Mouse (Mus musculus) liver, postnatal 0 days (tissue): ENCODE results near the gene Fbxo22. TPM values are rescaled to one million over a fixed set of nuclear protein-coding genes. Genes with fewer than 3 reads are reported as not detected.

Experiments
- ATAC-seq: fragments of 200-750 bp; cut with Nextera tagmentation; 2 replicates; pipeline ENCODE4 v1.8.0; 2017; ENCODE audit warnings: mild to moderate bottlenecking, moderate library complexity
- DNase-seq: peaks from one replicate; pipeline ENCODE4 v3.0.0-alpha.2; 2016
- H3K27ac ChIP-seq: fragments of 300-500 bp; sonication (generic); 2 replicates; pipeline ENCODE4 v1.5.1; 2014; ENCODE audit warnings: antibody characterized with exemption, moderate library complexity, mild to moderate bottlenecking, low read depth
- H3K27me3 ChIP-seq: fragments of 300-500 bp; sonication (generic); 2 replicates; pipeline ENCODE4 v1.6.1; 2014; ENCODE audit warnings: low read length, control low read depth, mixed read lengths; ENCODE audit not compliant: insufficient read depth
- H3K36me3 ChIP-seq: fragments of 300-500 bp; sonication (generic); replicated peaks from 2 replicates; pipeline ENCODE4 v1.6.1; 2014; ENCODE audit warnings: mild to moderate bottlenecking, control low read depth, low read length, moderate library complexity, mixed read lengths; ENCODE audit not compliant: insufficient read depth
- H3K4me1 ChIP-seq: fragments of 300-500 bp; sonication (generic); 2 replicates; pipeline ENCODE4 v1.6.1; 2014; ENCODE audit warnings: antibody characterized with exemption, mild to moderate bottlenecking, control low read depth; ENCODE audit not compliant: insufficient read depth
- H3K4me2 ChIP-seq: fragments of 300-500 bp; sonication (generic); 2 replicates; pipeline ENCODE4 v1.6.1; 2014; ENCODE audit warnings: low read depth, mild to moderate bottlenecking, low read length, moderate library complexity, mixed read lengths
- H3K4me3 ChIP-seq: fragments of 300-500 bp; sonication (generic); 2 replicates; pipeline ENCODE4 v1.5.1; 2014; ENCODE audit warnings: low read depth, low read length
- H3K9ac ChIP-seq: fragments of 300-500 bp; sonication (generic); replicated peaks from 2 replicates; pipeline ENCODE4 v1.6.1; 2014; ENCODE audit warnings: mild to moderate bottlenecking, moderate library complexity
- H3K9me3 ChIP-seq: fragments of 300-500 bp; sonication (generic); 2 replicates; pipeline ENCODE4 v1.6.1; 2016; ENCODE audit warnings: mild to moderate bottlenecking, control low read depth, low read length, mixed read lengths
- CTCF ChIP-seq: sonication (generic); IDR thresholded peaks from 2 replicates; pipeline ENCODE4 v1.5.1; 2016; ENCODE audit warnings: antibody characterized with exemption, low read depth
- EP300 ChIP-seq: IDR thresholded peaks from 2 replicates; pipeline ENCODE4 v1.6.1; 2016; ENCODE audit warnings: antibody characterized with exemption, low read depth, mild to moderate bottlenecking
- WGBS: fragments of 180-500 bp; shearing (Covaris S2); extraction: QIAGEN DNeasy Blood & Tissue Kit; methylation state at CpG from one replicate; pipeline ENCODE4 v1.1.7; 2014; ENCODE audit not compliant: insufficient replicate concordance; 5-methylcytosine and 5-hydroxymethylcytosine counted together
- polyA plus RNA-seq: library from polyadenylated mRNA; unstranded; fragments of >200 nt; fragmentation: Nextera tagmentation; extraction: Ambion mirVana; gene quantifications from 2 replicates; pipeline ENCODE4 v1.2.1, GENCODE M21; 2015

The Fbxo22 gene
- polyA plus RNA-seq, result 23.1 and 25.0 TPM in 2 replicates

DNA sequence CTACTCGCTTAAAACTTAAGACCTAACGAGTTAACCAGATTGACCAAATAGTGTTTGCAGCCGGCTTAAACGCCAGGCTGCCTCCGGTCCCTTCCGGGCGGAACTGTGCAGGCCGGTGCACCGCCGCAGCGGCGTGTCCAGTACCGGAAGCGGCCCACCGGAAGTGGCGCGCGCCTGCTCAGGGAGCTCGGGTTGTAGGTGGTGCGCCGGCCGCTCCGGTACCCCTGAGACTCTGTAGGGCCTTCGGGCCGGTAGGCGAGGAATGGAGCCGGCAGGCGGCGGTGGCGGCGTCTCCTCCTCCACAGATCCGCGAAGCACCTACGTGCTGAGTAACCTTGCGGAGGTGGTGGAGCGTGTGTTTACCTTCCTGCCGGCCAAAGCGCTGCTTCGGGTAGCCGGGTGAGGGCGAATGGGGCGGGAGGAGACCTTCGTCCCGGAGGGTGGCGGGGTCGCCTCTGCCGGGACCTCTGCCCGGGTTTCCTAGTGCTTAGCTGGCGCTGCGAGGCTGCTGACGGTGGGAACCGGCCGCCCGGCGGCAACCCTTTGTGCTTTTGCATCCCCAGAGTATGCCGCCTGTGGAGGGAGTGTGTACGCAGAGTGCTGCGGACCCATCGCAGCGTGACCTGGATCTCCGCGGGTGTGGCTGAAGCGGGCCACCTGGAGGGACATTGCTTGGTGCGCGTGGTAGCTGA, at the start of gene Fbxo22:
Fbxo22 (plus strand) TSS at position 136 of the 692 bp plus-strand sequence.
- 0% methylated on average over 64 of the region's 65 CpGs for whole genome bisulfite sequencing
- ATAC-seq (peak; percentile 97), DNase-seq (peak; percentile 91)
- Histone ChIP-seq H3K27ac (peak within 1 kb of the TSS; percentile 91), H3K9ac (peak within 1 kb of the TSS; percentile 86), H3K27me3 (no peaks in the 10 kb centered on the region), H3K36me3 (peaks cover 21% of the 10 kb centered on the region), H3K4me3 (peak within 1 kb of the TSS; percentile 79), H3K9me3 (no peaks in the 10 kb centered on the region), H3K4me2 (peak within 1 kb of the TSS; percentile 92), H3K4me1 (peaks cover 18% of the 10 kb centered on the region)
- TF ChIP-seq CTCF (peak; percentile 35), EP300 (no peak; the same call in 1 of the 2 replicates)

DNA sequence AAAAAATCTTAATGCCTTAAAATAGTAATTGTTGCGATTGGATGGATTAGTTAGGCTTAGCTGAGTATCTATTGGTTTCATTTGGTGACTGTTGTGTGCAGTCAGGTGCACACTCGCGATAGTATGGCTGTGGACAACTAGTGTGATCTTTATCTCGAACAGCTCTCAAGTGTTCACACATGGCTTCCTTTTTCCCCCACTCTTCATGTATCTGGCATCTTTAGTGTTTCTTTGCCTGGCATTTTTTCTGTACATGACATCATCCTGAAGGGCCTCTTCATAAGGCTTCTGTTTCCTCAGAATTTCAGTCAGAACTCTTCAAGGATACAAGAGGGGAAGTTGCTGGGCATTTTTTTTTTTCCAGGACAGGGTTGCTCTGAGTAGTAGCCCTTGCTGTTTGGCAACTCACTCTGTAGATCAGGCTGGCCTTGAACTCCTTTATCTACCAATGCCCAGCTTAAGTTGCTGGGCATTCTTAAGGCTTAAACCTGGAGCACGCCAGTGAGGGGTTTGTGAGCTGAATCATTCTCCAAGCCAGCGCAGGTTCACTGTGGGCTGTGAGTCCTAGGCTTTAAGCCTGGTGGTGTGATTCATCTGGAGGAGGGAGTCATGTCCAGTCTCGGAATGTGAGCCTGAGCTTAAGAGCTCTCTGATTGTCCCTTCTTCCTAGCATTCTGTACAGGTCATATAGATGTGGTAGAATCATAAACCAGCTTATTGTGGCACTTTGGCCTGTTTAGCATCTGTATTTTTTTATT, 37.9 kb upstream of the Fbxo22 start:
- H3K27ac ChIP-seq, result no peak overlapping the region
- WGBS, result 61% methylated on average over 7 of the region's 7 CpGs
- ATAC-seq (no peak), DNase-seq (no peak)
- H3K36me3 ChIP-seq, result peaks cover 17% of the 10 kb centered on the region
- no peak overlapping the region for H3K9ac ChIP-seq
- no peak overlapping the region for H3K4me2 ChIP-seq
- no peaks in the 10 kb centered on the region for H3K27me3 ChIP-seq
- no peak overlapping the region for H3K4me3 ChIP-seq
- H3K9me3 ChIP-seq, result no peaks in the 10 kb centered on the region
- TF ChIP-seq EP300, result no peak
- no peak for TF ChIP-seq CTCF
- H3K4me1 ChIP-seq, result no peaks in the 10 kb centered on the region

GRCm38 (mm10) chr9:55172195-55172685, 36.5 kb upstream of the Fbxo22 start:
- H3K36me3 ChIP-seq, result peaks cover 14% of the 10 kb centered on the region

GRCm38 (mm10) chr9:55174235-55174634, 34.5 kb upstream of the Fbxo22 start:
- TF ChIP-seq CTCF (no peak), EP300 (no peak)
- Histone ChIP-seq H3K27ac (no peak overlapping the region), H3K4me1 (no peaks in the 10 kb centered on the region), H3K4me3 (no peak overlapping the region), H3K36me3 (peaks cover 7% of the 10 kb centered on the region; the same call in 1 of the 2 replicates), H3K9ac (no peak overlapping the region), H3K27me3 (no peaks in the 10 kb centered on the region), H3K4me2 (no peak overlapping the region), H3K9me3 (no peaks in the 10 kb centered on the region)
- ATAC-seq, result no peak
- WGBS, result 79% methylated on average over 2 of the region's 2 CpGs
- no peak for DNase-seq

More at GRCm38 (mm10) chr9:55172195-55172685, 36.5 kb upstream of the Fbxo22 start:
- ATAC-seq, result no peak
- no peaks in the 10 kb centered on the region for H3K4me1 ChIP-seq
- H3K27me3 ChIP-seq, result no peaks in the 10 kb centered on the region
- H3K4me3 ChIP-seq, result no peak overlapping the region
- no peaks in the 10 kb centered on the region for H3K9me3 ChIP-seq
- H3K9ac ChIP-seq, result no peak overlapping the region
- TF ChIP-seq EP300, result no peak
- no peak for TF ChIP-seq CTCF
- H3K27ac ChIP-seq, result no peak overlapping the region
- no peak for DNase-seq
- H3K4me2 ChIP-seq, result no peak overlapping the region
- 81% methylated on average over 1 of the region's 1 CpGs for WGBS

DNA sequence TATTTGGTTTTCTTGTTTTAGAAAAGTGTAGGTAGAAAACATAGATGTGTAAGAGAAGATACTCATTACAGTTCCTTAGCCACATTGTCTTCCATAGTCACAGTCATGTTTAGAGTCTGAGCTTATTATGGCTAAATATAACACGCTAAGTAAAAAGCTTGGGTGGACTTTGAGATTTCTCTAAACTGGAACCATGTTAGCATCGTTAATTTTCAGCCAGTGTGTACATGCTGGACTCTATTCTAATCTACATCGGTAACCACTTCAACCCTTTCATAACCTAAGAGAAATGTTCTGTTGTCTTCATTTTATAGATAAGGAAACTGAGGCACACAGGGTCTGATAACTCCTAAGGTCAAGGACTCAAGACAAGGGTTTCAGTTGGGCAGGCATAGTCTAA, 12.8 kb upstream of the Fbxo22 start:
- Histone ChIP-seq H3K4me3 (no peak overlapping the region), H3K9ac (no peak overlapping the region), H3K4me1 (peaks cover 7% of the 10 kb centered on the region), H3K27me3 (no peaks in the 10 kb centered on the region), H3K4me2 (no peak overlapping the region; the same call in 1 of the 2 replicates), H3K9me3 (no peaks in the 10 kb centered on the region), H3K36me3 (peaks cover 3% of the 10 kb centered on the region; the same call in 1 of the 2 replicates), H3K27ac (peak overlapping the region; percentile 32; the same call in 1 of the 2 replicates)
- no peak for DNase-seq
- no peak for TF ChIP-seq CTCF
- TF ChIP-seq EP300, result no peak
- ATAC-seq, result no peak
- WGBS, result 62% methylated on average over 3 of the region's 3 CpGs

DNA sequence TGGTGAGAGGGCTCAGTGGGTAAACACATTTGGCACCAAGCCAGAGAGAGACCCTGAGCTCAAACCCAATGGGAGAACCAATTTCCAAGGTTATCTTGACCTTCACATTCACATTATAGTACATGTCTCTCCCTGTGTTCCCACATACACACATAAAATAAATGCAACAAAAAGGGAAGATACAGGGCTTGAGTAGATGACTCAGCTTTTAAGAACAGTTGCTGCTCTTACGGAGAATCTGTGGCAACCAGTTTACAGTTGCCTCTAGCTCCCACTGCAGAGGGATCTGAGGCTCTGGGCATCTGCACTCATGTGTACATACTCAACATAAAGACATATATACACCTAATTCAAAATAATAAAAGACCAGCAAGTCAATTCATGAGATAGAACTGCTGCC, 10.5 kb upstream of the Fbxo22 start:
- no peaks in the 10 kb centered on the region for H3K27me3 ChIP-seq
- WGBS, result 67% methylated on average over 1 of the region's 1 CpGs
- no peak for ATAC-seq

More for the DNA sequence above, 10.5 kb upstream of the Fbxo22 start:
- H3K36me3 ChIP-seq, result peaks cover 4% of the 10 kb centered on the region
- no peak for DNase-seq
- no peaks in the 10 kb centered on the region for H3K9me3 ChIP-seq
- no peak for TF ChIP-seq EP300
- TF ChIP-seq CTCF, result no peak
- H3K4me1 ChIP-seq, result peaks cover 4% of the 10 kb centered on the region; the same call in 1 of the 2 replicates
- H3K4me3 ChIP-seq, result no peak overlapping the region
- no peak overlapping the region for H3K27ac ChIP-seq
- no peak overlapping the region for H3K9ac ChIP-seq
- no peak overlapping the region for H3K4me2 ChIP-seq
